Mouse (Mus musculus): ENCODE results near the gene Cyld. TPM values are rescaled to one million over a fixed set of nuclear protein-coding genes. Genes with fewer than 3 reads are reported as not detected.
"Not testable (repeated sequence)": the region's sequence is repeated elsewhere in the genome, so short reads cannot be mapped to it uniquely, and the experiment has no call there.

The Cyld gene
- polyA plus RNA-seq (2012; rRNA removed): 8.1 and 8.6 TPM in 2 replicates
- polyA plus RNA-seq (2014; fragmentation: Nextera tagmentation; extraction: Ambion mirVana): 12.2 and 14.5 TPM in 2 replicates

DNA sequence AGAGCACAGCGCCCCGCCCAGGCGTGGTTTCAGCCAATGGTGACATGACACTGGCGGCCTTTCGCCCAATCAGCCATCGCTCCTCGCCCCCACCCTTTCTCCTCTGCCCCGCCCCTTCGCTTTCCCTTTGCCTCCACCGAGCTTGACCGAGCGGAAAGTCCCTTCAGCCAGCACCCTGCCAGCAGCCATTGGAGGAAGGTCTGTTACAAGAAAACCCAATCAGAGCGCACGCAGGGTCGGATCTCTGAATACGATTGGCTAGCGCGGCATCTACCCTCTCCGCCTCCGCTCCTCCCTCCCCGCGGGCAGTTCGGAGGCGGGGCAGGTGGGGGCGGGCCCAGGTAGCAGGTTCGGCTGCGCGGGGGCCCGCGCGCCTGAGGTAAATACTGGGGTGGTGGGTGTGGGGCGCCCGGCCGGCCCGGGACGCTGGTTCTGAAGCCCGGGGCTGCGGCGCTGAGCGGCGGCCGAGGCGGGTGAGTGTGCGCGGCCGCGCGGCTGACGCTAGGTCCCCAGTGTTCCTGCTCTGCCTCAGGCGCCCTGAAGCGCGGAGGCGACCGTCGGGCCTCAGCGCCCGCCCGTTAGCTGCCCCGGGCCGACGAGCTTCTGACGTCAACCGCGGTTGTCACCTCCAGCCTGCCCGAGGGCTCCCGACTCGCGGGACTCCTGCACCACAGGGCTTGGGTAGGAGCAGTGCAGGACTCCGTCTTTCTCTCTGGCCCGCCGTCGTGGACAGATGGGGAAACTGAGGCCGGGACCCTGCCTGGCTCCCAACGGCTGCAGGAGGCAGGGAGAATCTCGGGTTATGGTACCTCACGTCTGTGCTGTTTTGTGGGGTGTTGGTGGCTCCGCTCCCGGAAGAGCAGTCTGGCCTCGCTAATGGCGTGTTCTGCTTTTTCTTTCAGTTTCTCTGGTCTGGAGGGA is at the start of gene Cyld:
TSS of gene Cyld (plus strand) at position 308 of the 921 bp plus-strand sequence.
- peaks cover 5% of the 10 kb centered on the region for H3K4me1 ChIP-seq (ENCODE audit: control insufficient read depth, insufficient read depth, low read length)
- H3K4me2 ChIP-seq (replicated peaks; ENCODE audit: low read depth, low read length, severe bottlenecking): peak within 1 kb of the TSS; percentile 67
- peak within 1 kb of the TSS; percentile 79 for H3K9ac ChIP-seq (ENCODE audit: low read depth, low read length, severe bottlenecking)
- no peaks in the 10 kb centered on the region for H3K9me3 ChIP-seq (ENCODE audit: control insufficient read depth, low read length)
- under 1% methylated on average over 60 of the region's 80 CpGs for WGBS
- ATAC-seq (ENCODE audit: low FRiP score, low read depth): peak; percentile 100
- H3K36me3 ChIP-seq (ENCODE audit: control insufficient read depth, insufficient read depth, low read length): no peaks in the 10 kb centered on the region
- peak; percentile 100 for DNase-seq (ENCODE audit: low spot score)
- H3K27ac ChIP-seq (replicated peaks; ENCODE audit: low read depth, low read length): peak within 1 kb of the TSS; percentile 71
- H3K4me3 ChIP-seq (replicated peaks; ENCODE audit: low read length): peak within 1 kb of the TSS; percentile 76
- H3K27me3 ChIP-seq (ENCODE audit: control insufficient read depth, insufficient read depth, low read length): no peaks in the 10 kb centered on the region
- TF ChIP-seq POLR2A (IDR thresholded peaks at IDR 0.05; ENCODE audit: borderline replicate concordance, extremely low read depth, insufficient read depth, insufficient read length): no peak

DNA sequence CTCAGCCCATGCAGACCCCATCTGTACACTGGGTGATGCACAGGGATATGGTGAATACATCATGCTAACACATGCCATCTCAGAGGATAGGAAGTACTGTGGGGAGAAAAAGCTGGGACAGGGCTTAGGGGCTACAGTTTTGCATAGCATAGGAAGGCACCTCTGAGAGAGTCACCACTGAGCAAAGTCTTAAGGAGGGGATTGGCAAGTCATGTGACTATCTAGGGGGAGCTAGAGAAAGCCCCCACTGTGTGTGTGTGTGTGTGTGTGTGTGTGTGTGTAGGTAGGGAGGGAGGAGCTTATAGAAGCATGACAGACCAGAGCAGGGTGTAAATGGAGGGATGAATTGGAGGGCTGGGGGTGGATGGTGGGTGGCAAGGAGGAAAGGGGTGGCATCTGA is 48.5 kb upstream of the Cyld start:
- no peak for TF ChIP-seq POLR2A (IDR thresholded peaks at IDR 0.05; ENCODE audit: borderline replicate concordance, extremely low read depth, insufficient read depth, insufficient read length)
- no peak overlapping the region for H3K4me3 ChIP-seq (replicated peaks; ENCODE audit: low read length)
- no peaks in the 10 kb centered on the region for H3K9me3 ChIP-seq (ENCODE audit: control insufficient read depth, low read length)
- H3K27ac ChIP-seq (replicated peaks; ENCODE audit: low read depth, low read length): no peak overlapping the region
- no peak overlapping the region for H3K9ac ChIP-seq (ENCODE audit: low read depth, low read length, severe bottlenecking)
- ATAC-seq (ENCODE audit: low FRiP score, low read depth) (no peak), DNase-seq (ENCODE audit: low spot score) (no peak)
- H3K36me3 ChIP-seq (ENCODE audit: control insufficient read depth, insufficient read depth, low read length): no peaks in the 10 kb centered on the region
- no peaks in the 10 kb centered on the region for H3K27me3 ChIP-seq (ENCODE audit: control insufficient read depth, insufficient read depth, low read length)
- H3K4me2 ChIP-seq (replicated peaks; ENCODE audit: low read depth, low read length, severe bottlenecking): no peak overlapping the region
- peaks cover 13% of the 10 kb centered on the region for H3K4me1 ChIP-seq (ENCODE audit: control insufficient read depth, insufficient read depth, low read length)

DNA sequence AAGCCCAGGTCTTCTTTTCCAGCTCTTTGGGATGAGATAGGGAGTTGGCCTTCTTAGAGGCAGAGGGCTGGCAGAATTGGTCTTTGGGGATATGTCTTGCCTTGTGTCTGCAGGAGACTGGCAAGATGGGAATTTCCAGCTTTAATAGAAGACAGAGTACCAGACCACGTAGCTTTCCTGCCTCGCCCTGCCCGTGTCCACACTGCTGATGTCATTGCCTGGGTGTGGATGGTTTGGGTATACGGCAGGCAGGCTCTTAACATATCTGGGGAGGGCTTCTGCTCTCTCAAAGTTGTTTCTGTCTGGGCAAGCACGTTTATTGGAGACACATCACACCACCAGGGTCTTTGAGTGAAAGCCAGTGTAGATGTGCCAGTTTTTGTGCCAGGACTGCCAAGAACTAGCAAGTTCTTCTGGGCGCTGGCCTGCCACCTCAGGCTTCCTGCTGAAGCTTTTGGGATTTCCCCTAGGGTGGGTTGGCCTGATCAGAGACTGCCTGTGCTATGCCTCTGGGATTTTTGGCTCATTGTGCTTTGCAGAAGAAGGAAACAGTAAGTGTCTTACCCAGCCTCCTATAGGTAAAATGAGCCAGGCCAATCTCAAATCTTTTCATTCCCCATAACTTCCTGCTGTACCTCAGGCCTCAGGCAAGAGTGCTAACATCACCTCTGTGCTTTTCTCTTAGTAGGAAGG is 46.7 kb upstream of the Cyld start:
- H3K27ac ChIP-seq (replicated peaks; ENCODE audit: low read depth, low read length): no peak overlapping the region
- H3K36me3 ChIP-seq (ENCODE audit: control insufficient read depth, insufficient read depth, low read length): no peaks in the 10 kb centered on the region
- no peak for DNase-seq (ENCODE audit: low spot score)
- no peak overlapping the region for H3K4me2 ChIP-seq (replicated peaks; ENCODE audit: low read depth, low read length, severe bottlenecking)
- ATAC-seq (ENCODE audit: low FRiP score, low read depth): no peak
- 81% methylated on average over 6 of the region's 6 CpGs for WGBS
- H3K27me3 ChIP-seq (ENCODE audit: control insufficient read depth, insufficient read depth, low read length): no peaks in the 10 kb centered on the region
- H3K4me3 ChIP-seq (replicated peaks; ENCODE audit: low read length): no peak overlapping the region
- no peaks in the 10 kb centered on the region for H3K9me3 ChIP-seq (ENCODE audit: control insufficient read depth, low read length)
- H3K9ac ChIP-seq (ENCODE audit: low read depth, low read length, severe bottlenecking): no peak overlapping the region
- TF ChIP-seq POLR2A (IDR thresholded peaks at IDR 0.05; ENCODE audit: borderline replicate concordance, extremely low read depth, insufficient read depth, insufficient read length): no peak
- H3K4me1 ChIP-seq (ENCODE audit: control insufficient read depth, insufficient read depth, low read length): peaks cover 13% of the 10 kb centered on the region

DNA sequence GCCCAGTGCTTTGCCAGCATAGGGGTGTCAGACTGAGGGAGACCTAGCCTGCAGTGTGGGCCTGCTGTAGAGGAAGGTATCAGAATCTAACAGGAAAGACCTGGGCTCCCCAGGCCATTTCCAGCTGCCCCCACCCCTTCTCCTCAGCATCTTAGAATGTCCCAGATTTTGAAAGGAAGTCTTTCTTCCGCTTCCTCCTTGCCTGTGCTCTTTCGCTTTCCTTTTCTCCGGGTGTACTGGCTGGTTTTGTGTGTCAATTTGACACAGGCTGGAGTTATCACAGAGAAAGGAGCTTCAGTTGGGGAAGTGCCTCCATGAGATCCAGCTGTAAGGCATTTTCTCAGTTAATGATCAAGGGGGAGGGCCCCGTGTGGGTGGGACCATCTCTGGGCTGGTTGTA is 45.7 kb upstream of the Cyld start:
- not testable (repeated sequence) for H3K9me3 ChIP-seq (ENCODE audit: control insufficient read depth, low read length); H3K27me3 ChIP-seq (ENCODE audit: control insufficient read depth, insufficient read depth, low read length); H3K4me3 ChIP-seq (replicated peaks; ENCODE audit: low read length); DNase-seq (ENCODE audit: low spot score); ATAC-seq (ENCODE audit: low FRiP score, low read depth); H3K9ac ChIP-seq (ENCODE audit: low read depth, low read length, severe bottlenecking); H3K27ac ChIP-seq (replicated peaks; ENCODE audit: low read depth, low read length); H3K4me2 ChIP-seq (replicated peaks; ENCODE audit: low read depth, low read length, severe bottlenecking); H3K36me3 ChIP-seq (ENCODE audit: control insufficient read depth, insufficient read depth, low read length)
- WGBS: 59% methylated on average over 4 of the region's 4 CpGs
- H3K4me1 ChIP-seq (ENCODE audit: control insufficient read depth, insufficient read depth, low read length): peaks cover 13% of the 10 kb centered on the region

DNA sequence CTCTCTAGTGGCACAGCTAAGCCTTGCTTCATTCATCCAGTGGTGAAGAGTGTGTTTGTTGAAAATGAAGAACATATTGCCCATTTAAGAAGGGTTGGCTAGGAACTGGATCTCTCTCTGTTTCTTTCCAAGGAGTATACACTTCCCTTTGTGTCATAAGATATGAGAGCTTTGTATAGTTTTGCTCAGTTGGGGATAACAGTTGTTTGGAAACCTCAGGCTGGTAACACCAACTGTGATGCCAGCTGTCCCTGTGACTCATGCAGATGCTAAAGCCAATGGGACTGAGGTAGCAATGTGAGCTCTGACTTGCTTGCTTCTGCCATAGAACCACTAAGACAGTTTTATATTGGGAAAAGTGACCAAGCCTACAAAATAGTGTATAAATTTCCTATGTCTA is 41.5 kb upstream of the Cyld start:
- H3K9ac ChIP-seq (ENCODE audit: low read depth, low read length, severe bottlenecking): no peak overlapping the region
- no peak overlapping the region for H3K4me2 ChIP-seq (replicated peaks; ENCODE audit: low read depth, low read length, severe bottlenecking)
- H3K36me3 ChIP-seq (ENCODE audit: control insufficient read depth, insufficient read depth, low read length): no peaks in the 10 kb centered on the region
- DNase-seq (ENCODE audit: low spot score) (no peak), ATAC-seq (ENCODE audit: low FRiP score, low read depth) (peak; percentile 70; the same call in 1 of the 2 replicates)
- H3K27me3 ChIP-seq (ENCODE audit: control insufficient read depth, insufficient read depth, low read length): no peaks in the 10 kb centered on the region
- TF ChIP-seq POLR2A (IDR thresholded peaks at IDR 0.05; ENCODE audit: borderline replicate concordance, extremely low read depth, insufficient read depth, insufficient read length): no peak
- no peak overlapping the region for H3K27ac ChIP-seq (replicated peaks; ENCODE audit: low read depth, low read length)
- no peaks in the 10 kb centered on the region for H3K4me1 ChIP-seq (ENCODE audit: control insufficient read depth, insufficient read depth, low read length)
- no peaks in the 10 kb centered on the region for H3K9me3 ChIP-seq (ENCODE audit: control insufficient read depth, low read length)
- no peak overlapping the region for H3K4me3 ChIP-seq (replicated peaks; ENCODE audit: low read length)
